Mouse (Mus musculus) cerebellum, adult 2 months (tissue): ENCODE measurements around the gene Cacna2d4.

Source experiments
- CTCF ChIP-seq: fragments of 200-500 bp; IDR thresholded peaks from 2 replicates; pipeline ENCODE4 v1.5.1; 2011; ENCODE audit warnings: low read depth, mild to moderate bottlenecking, control low read depth, low read length, moderate library complexity, borderline replicate concordance; ENCODE audit not compliant: insufficient read depth
- POLR2A ChIP-seq: fragments of 200-500 bp; IDR thresholded peaks from 2 replicates; pipeline ENCODE4 v1.6.1; 2011; ENCODE audit warnings: low read length, control low read depth, borderline replicate concordance; ENCODE audit not compliant: insufficient read depth

- TF ChIP-seq CTCF (no peak), POLR2A (no peak)
Observed at GRCm38 (mm10) chr6:119338121-119338912, 102.0 kb downstream of the Cacna2d4 start.
